Mouse (Mus musculus) MEL (cell line): ENCODE measurements at regions not wholly inside any gene's neighbourhood (a gene's known extent, or its start where the extent isn't known, plus 50 kb on each side); places are given as distances from the start of the nearest gene placed in this dataset.
A peak's percentile ranks its signal among the peaks of the same experiment; 100 is the strongest.

Source experiments
- DNase-seq: peaks from one replicate; pipeline ENCODE4 v3.0.0; 2011; ENCODE audit warnings: low read depth, low spot score
- H3K27ac ChIP-seq: 2 replicates; pipeline ENCODE4 v1.5.1; 2012; ENCODE audit warnings: low read depth, mild to moderate bottlenecking, control low read depth, low read length, moderate library complexity; ENCODE audit not compliant: control insufficient read depth
- H3K27me3 ChIP-seq, 2 experiments: fragments of 150-350 bp in 1 of 2; sonication (generic) in 1 of 2; 2 replicates each; pipeline ENCODE4 v1.6.1; 2012; ENCODE audit warnings: low read length in 2 of 2, mild to moderate bottlenecking in 2 of 2, improper control_type of control experiment in 1 of 2, moderate library complexity in 1 of 2; ENCODE audit not compliant: insufficient read depth in 2 of 2, control insufficient read depth in 1 of 2
- H3K36me3 ChIP-seq, 2 experiments: 2 replicates each; pipeline ENCODE4 v1.6.1; 2012 to 2014; ENCODE audit warnings: low read length in 2 of 2, improper control_type of control experiment in 1 of 2, inconsistent platforms in 1 of 2, mild to moderate bottlenecking in 1 of 2; ENCODE audit not compliant: insufficient read depth in 2 of 2, control insufficient read depth in 1 of 2
- H3K4me1 ChIP-seq, 2 experiments: fragments of 150-350 bp in 1 of 2; sonication (generic) in 1 of 2; 2 replicates each; pipeline ENCODE4 v1.6.1; 2012; ENCODE audit warnings: low read length in 2 of 2, improper control_type of control experiment in 1 of 2, mild to moderate bottlenecking in 1 of 2; ENCODE audit not compliant: insufficient read depth in 2 of 2, control insufficient read depth in 1 of 2
- H3K4me3 ChIP-seq, 2 experiments: fragments of 150-350 bp in 1 of 2; sonication (generic) in 1 of 2; 2 replicates each; pipeline ENCODE4 v1.5.1; 2012; ENCODE audit warnings: low read depth in 2 of 2, low read length in 2 of 2, mild to moderate bottlenecking in 2 of 2, moderate library complexity in 2 of 2, control low read depth in 1 of 2, improper control_type of control experiment in 1 of 2; ENCODE audit not compliant: control insufficient read depth in 1 of 2, insufficient read depth in 1 of 2
- H3K79me2 ChIP-seq: 2 replicates; pipeline ENCODE4 v1.6.1; 2012; ENCODE audit warnings: mild to moderate bottlenecking, low read length, moderate library complexity; ENCODE audit not compliant: control insufficient read depth, poor library complexity, insufficient read depth
- H3K9ac ChIP-seq: 2 replicates; pipeline ENCODE4 v1.6.1; 2012; ENCODE audit warnings: low read depth, mild to moderate bottlenecking, control low read depth, low read length, moderate library complexity; ENCODE audit not compliant: control insufficient read depth, poor library complexity, severe bottlenecking
- H3K9me3 ChIP-seq: fragments of 150-350 bp; sonication (generic); replicated peaks from 2 replicates; pipeline ENCODE4 v1.6.1; 2012; ENCODE audit warnings: mild to moderate bottlenecking, low read length, improper control_type of control experiment, moderate library complexity; ENCODE audit not compliant: insufficient read depth
- BHLHE40 ChIP-seq: IDR thresholded peaks from 2 replicates; pipeline ENCODE4 v1.6.1; 2012; ENCODE audit warnings: low read depth, mild to moderate bottlenecking, inconsistent platforms, low read length, improper control_type of control experiment, borderline replicate concordance
- CHD2 ChIP-seq: IDR thresholded peaks from 2 replicates; pipeline ENCODE4 v1.6.1; 2011; ENCODE audit warnings: low read length, improper control_type of control experiment
- CTCF ChIP-seq, 3 experiments: IDR thresholded peaks in 2 of 3; conservative IDR thresholded peaks in 1 of 3; 2 replicates each; pipeline ENCODE4 v1.5.1; 2011 to 2012; ENCODE audit warnings: low read length in 3 of 3, low read depth in 2 of 3, mild to moderate bottlenecking in 2 of 3, improper control_type of control experiment in 1 of 3, inconsistent platforms in 1 of 3, mixed read lengths in 1 of 3, moderate library complexity in 1 of 3; ENCODE audit not compliant: control insufficient read depth in 1 of 3, insufficient read depth in 1 of 3, poor library complexity in 1 of 3, severe bottlenecking in 1 of 3
- E2F4 ChIP-seq: IDR thresholded peaks from 2 replicates; pipeline ENCODE4 v1.6.1; 2011; ENCODE audit warnings: low read depth, low read length, improper control_type of control experiment, borderline replicate concordance
- ELF1 ChIP-seq: IDR thresholded peaks from 2 replicates; pipeline ENCODE4 v1.6.1; 2014; ENCODE audit warnings: low read depth, mild to moderate bottlenecking, inconsistent platforms, low read length, improper control_type of control experiment, moderate library complexity
- EP300 ChIP-seq, 2 experiments: IDR thresholded peaks; 2 replicates each; pipeline ENCODE4 v1.6.1; 2011; ENCODE audit warnings: improper control_type of control experiment in 2 of 2, low read length in 2 of 2, low read depth in 1 of 2, mild to moderate bottlenecking in 1 of 2
- GABPA ChIP-seq: IDR thresholded peaks from 2 replicates; pipeline ENCODE4 v1.6.1; 2012; ENCODE audit warnings: low read depth, mild to moderate bottlenecking, inconsistent platforms, low read length, improper control_type of control experiment, moderate library complexity
- GATA1 ChIP-seq: IDR thresholded peaks from 2 replicates; pipeline ENCODE4 v1.6.1; 2011; ENCODE audit warnings: low read depth, low read length, improper control_type of control experiment
- HCFC1 ChIP-seq: IDR thresholded peaks from 2 replicates; pipeline ENCODE4 v1.6.1; 2012; ENCODE audit warnings: low read depth, mild to moderate bottlenecking, inconsistent platforms, low read length, improper control_type of control experiment, moderate library complexity
- JUND ChIP-seq: IDR thresholded peaks from 2 replicates; pipeline ENCODE4 v1.6.1; 2011; ENCODE audit warnings: low read depth, mild to moderate bottlenecking, improper control_type of control experiment, low read length
- MAX ChIP-seq: IDR thresholded peaks from 2 replicates; pipeline ENCODE4 v1.6.1; 2011; ENCODE audit warnings: low read length, improper control_type of control experiment
- MEF2A ChIP-seq: IDR thresholded peaks from 2 replicates; pipeline ENCODE4 v1.6.1; 2014; ENCODE audit warnings: low read depth, mild to moderate bottlenecking, inconsistent platforms, low read length, improper control_type of control experiment; ENCODE audit not compliant: poor library complexity, insufficient replicate concordance, severe bottlenecking; ENCODE audit errors: extremely low read depth
- MYC ChIP-seq: IDR thresholded peaks from 2 replicates; pipeline ENCODE4 v1.6.1; 2011; ENCODE audit warnings: low read depth, mild to moderate bottlenecking, low read length, improper control_type of control experiment, moderate library complexity
- NELFE ChIP-seq: IDR thresholded peaks from 2 replicates; pipeline ENCODE4 v1.6.1; 2011; ENCODE audit warnings: low read depth, low read length, improper control_type of control experiment
- NRF1 ChIP-seq: IDR thresholded peaks from 2 replicates; pipeline ENCODE4 v1.6.1; 2014; ENCODE audit warnings: low read depth, mild to moderate bottlenecking, inconsistent platforms, low read length, improper control_type of control experiment, moderate library complexity; ENCODE audit not compliant: poor library complexity, insufficient read depth, severe bottlenecking
- POLR2A ChIP-seq, 2 experiments: IDR thresholded peaks; 2 replicates each; pipeline ENCODE4 v1.6.1; 2011 to 2012; ENCODE audit warnings: low read length in 2 of 2, mild to moderate bottlenecking in 2 of 2, control low read depth in 1 of 2, improper control_type of control experiment in 1 of 2, low read depth in 1 of 2, moderate library complexity in 1 of 2; ENCODE audit not compliant: control insufficient read depth in 1 of 2, insufficient read depth in 1 of 2, poor library complexity in 1 of 2
- POLR2AphosphoS2 ChIP-seq: IDR thresholded peaks from 2 replicates; pipeline ENCODE4 v1.6.1; 2011; ENCODE audit warnings: low read length, improper control_type of control experiment
- POLR2AphosphoS5 ChIP-seq: IDR thresholded peaks from 2 replicates; pipeline ENCODE4 v1.6.1; 2012; ENCODE audit warnings: low read depth, borderline replicate concordance, mild to moderate bottlenecking, inconsistent platforms, low read length, moderate library complexity, mixed read lengths
- RCOR1 ChIP-seq: IDR thresholded peaks from 2 replicates; pipeline ENCODE4 v1.6.1; 2012; ENCODE audit warnings: low read depth, mild to moderate bottlenecking, inconsistent platforms, low read length, improper control_type of control experiment
- SIN3A ChIP-seq: IDR thresholded peaks from 2 replicates; pipeline ENCODE4 v1.6.1; 2012; ENCODE audit warnings: low read length, improper control_type of control experiment, inconsistent platforms
- TBP ChIP-seq: IDR thresholded peaks from 2 replicates; pipeline ENCODE4 v1.8.0; 2011; ENCODE audit warnings: low read depth, low read length, improper control_type of control experiment
- UBTF ChIP-seq: IDR thresholded peaks from 2 replicates; pipeline ENCODE4 v1.6.1; 2012; ENCODE audit warnings: low read depth, mild to moderate bottlenecking, inconsistent platforms, low read length, improper control_type of control experiment, moderate library complexity, borderline replicate concordance; ENCODE audit not compliant: insufficient read depth
- USF2 ChIP-seq, 2 experiments: IDR thresholded peaks; 2 replicates each; pipeline ENCODE4 v1.6.1; 2011 to 2012; ENCODE audit warnings: improper control_type of control experiment in 2 of 2, low read length in 2 of 2, borderline replicate concordance in 1 of 2, inconsistent platforms in 1 of 2, low read depth in 1 of 2, mild to moderate bottlenecking in 1 of 2; ENCODE audit not compliant: insufficient read depth in 1 of 2
- ZC3H11A ChIP-seq: IDR thresholded peaks from 2 replicates; pipeline ENCODE4 v1.6.1; 2012; ENCODE audit warnings: low read depth, mild to moderate bottlenecking, inconsistent platforms, low read length, improper control_type of control experiment
- ZNF384 ChIP-seq: IDR thresholded peaks from 2 replicates; pipeline ENCODE4 v1.6.1; 2012; ENCODE audit warnings: low read depth, mild to moderate bottlenecking, inconsistent platforms, low read length, improper control_type of control experiment

DNA sequence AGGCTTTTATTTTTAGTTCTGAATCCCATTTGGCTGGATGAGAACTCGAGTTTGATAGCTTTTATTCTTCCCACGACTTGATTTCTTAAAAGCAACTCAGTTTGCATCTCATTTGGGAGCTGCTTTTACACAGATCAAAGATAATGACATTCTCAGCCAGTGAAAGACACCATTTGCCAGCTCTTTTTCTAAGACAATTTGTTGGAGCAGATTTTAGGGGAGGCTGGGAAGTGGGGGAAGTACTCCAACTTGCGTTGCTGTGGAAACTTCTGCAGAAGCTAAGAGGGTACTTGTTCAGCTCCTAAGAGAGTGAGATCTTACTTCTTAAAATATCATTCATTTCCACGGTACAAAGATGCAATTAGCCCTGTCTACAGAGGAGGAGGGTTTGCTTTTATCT, 187.2 kb upstream of the Tbl1x start:
- no peak overlapping the region for H3K27ac ChIP-seq
- no peak overlapping the region for H3K4me3 ChIP-seq
- H3K79me2 ChIP-seq: no peaks in the 10 kb centered on the region
- no peaks in the 10 kb centered on the region for H3K27me3 ChIP-seq
- DNase-seq: no peak
- H3K36me3 ChIP-seq: no peaks in the 10 kb centered on the region
- H3K9ac ChIP-seq: no peak overlapping the region
- H3K9me3 ChIP-seq: no peaks in the 10 kb centered on the region
- no peaks in the 10 kb centered on the region for H3K4me1 ChIP-seq
- TF ChIP-seq EP300 (IDR thresholded peaks at IDR 0.05; ENCODE audit: low read depth in 1 of 2, low read length in 2 of 2): no peak
- no peak for TF ChIP-seq POLR2AphosphoS5
- TF ChIP-seq, all 39 proteins: peak for 0

DNA sequence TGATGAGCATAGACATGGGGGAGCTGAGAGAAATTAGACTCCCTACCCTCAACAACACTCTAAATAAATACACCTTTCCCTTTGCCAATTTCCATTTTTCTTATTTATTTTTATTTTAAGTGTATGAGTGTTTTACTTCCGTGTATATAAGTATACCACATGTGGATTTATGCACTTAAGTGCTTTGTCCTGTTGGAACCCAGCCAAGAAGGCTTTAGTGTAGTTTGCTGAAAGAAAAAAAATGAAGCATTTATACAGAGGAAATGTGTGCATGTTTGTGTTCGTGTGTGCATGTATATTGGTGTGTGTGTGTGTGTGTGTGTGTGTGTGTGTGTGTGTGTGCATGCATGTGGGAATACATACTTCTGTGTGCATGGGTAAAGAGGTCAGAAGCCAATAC, 157.6 kb upstream of the Tbl1x start:
- H3K27me3 ChIP-seq: no peaks in the 10 kb centered on the region
- no peak overlapping the region for H3K9ac ChIP-seq
- peak; percentile 5 for DNase-seq
- TF ChIP-seq JUND (no peak), RCOR1 (no peak), MEF2A (no peak), BHLHE40 (no peak), HCFC1 (no peak), CHD2 (no peak), USF2 (IDR thresholded peaks at IDR 0.05; ENCODE audit: borderline replicate concordance in 1 of 2, insufficient read depth in 1 of 2, low read depth in 1 of 2, low read length in 2 of 2) (no peak), E2F4 (no peak), MYC (no peak), ZNF384 (no peak), GABPA (no peak), ELF1 (no peak)
- H3K4me3 ChIP-seq: no peak overlapping the region
- no peaks in the 10 kb centered on the region for H3K9me3 ChIP-seq
- no peaks in the 10 kb centered on the region for H3K79me2 ChIP-seq
- no peaks in the 10 kb centered on the region for H3K4me1 ChIP-seq
- H3K27ac ChIP-seq: no peak overlapping the region
- H3K36me3 ChIP-seq: no peaks in the 10 kb centered on the region

DNA sequence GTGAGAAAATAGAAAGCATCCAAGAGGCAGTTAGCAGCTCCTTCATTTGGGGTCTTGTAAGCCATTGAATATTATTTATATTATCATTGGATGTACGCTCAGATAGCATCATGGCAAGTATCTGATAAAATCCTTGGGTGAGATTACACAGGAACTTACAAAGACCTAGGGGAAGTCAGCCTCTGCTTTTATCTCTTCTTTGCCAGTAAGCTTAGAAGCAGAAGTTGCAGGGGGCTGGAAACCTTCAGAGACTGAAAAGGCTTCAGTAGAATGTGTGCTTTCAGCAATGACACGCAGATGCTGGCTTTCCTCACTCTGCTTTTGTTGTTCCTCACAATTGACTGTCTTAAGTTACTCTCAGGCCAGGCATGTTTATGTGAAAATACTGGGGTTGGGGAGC, 150.3 kb upstream of the Tbl1x start:
- Histone ChIP-seq H3K9ac (no peak overlapping the region), H3K79me2 (no peaks in the 10 kb centered on the region), H3K27ac (peak overlapping the region; percentile 28; the same call in 1 of the 2 replicates)
- peak; percentile 21; the same call in 1 of the 2 replicates for TF ChIP-seq SIN3A
- TF ChIP-seq CTCF (IDR thresholded peaks at IDR 0.05 in 2 of 3, conservative IDR thresholded peaks at IDR 0.05 in 1 of 3; ENCODE audit: control insufficient read depth in 1 of 3, insufficient read depth in 1 of 3, low read depth in 2 of 3, low read length in 3 of 3, poor library complexity in 1 of 3, severe bottlenecking in 1 of 3): no peak
- TF ChIP-seq POLR2A (IDR thresholded peaks at IDR 0.05; ENCODE audit: control insufficient read depth in 1 of 2, insufficient read depth in 1 of 2, low read depth in 1 of 2, low read length in 2 of 2, poor library complexity in 1 of 2): no peak
- no peak for TF ChIP-seq MAX
- no peak for TF ChIP-seq POLR2AphosphoS5
- TF ChIP-seq GATA1: peak; percentile 87
- no peak for TF ChIP-seq NRF1
- TF ChIP-seq TBP: no peak
- TF ChIP-seq HCFC1: no peak
- no peak for TF ChIP-seq NELFE
- TF ChIP-seq CHD2: no peak
- no peak for TF ChIP-seq POLR2AphosphoS2
- TF ChIP-seq ZC3H11A: no peak
- no peak for TF ChIP-seq UBTF
- TF ChIP-seq GABPA: no peak
- TF ChIP-seq EP300 (IDR thresholded peaks at IDR 0.05; ENCODE audit: low read depth in 1 of 2, low read length in 2 of 2): peak; percentile 62
- TF ChIP-seq, all 39 proteins: peak for 3
- peak; percentile 71 for DNase-seq
- Histone ChIP-seq H3K36me3 (peaks cover 0 to 18% of the 10 kb centered on the region in 2 experiments; a peak in 2 of 4 replicates), H3K9me3 (no peaks in the 10 kb centered on the region), H3K4me3 (no peak overlapping the region), H3K4me1 (peaks cover 2 to 7% of the 10 kb centered on the region in 2 experiments; a peak in 2 of 4 replicates), H3K27me3 (no peaks in the 10 kb centered on the region)
